Mouse (Mus musculus) testis, postnatal 10 days (tissue): ENCODE measurements around the gene Trim46.
A peak's percentile ranks its signal among the peaks of the same experiment; 100 is the strongest.

Experiments
- DNase-seq: peaks from one replicate; pipeline ENCODE4 v3.0.0; 2021; ENCODE audit warnings: low spot score

Gene Trim46

DNA sequence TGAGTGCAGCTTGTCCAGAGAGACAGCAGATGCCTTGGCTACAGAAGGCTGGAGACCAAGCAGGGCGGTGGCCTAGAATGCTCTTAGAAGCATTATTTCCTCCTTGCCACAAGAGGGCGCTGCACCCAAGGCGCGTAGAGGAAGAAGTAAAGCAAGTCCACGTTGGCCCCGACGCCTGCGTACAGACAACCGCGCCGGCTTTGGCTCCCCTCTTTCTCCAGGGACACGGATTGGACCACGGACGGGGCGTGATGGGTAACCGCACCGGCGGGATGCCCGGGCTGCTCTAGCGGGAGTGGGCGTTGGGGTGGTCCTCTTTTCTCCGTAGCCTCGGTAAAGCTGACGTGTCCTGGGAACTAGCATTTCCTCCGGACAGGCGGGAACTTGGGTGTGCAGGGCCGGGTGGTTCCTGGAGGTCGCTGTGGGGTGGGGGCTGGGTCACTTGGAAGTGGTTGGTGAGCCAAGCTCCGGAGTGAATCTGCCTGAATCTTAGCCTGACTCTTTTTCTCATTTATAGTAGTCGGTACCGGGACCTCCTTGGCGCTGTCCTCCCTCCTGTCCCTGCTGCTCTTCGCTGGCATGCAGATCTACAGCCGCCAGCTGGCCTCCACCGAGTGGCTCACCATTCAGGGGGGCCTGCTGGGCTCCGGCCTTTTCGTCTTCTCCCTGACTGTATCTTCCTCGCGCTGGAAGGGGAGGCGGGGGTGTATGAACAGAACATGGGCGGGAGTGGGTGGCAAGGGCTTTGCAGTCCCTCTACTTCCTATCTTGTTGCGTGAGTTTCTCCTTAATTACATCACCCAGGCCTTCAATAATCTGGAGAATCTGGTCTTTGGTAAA is at the start of gene Trim46:
Gene Trim46 (minus strand): TSS at position 49 of the 840 bp plus-strand sequence.
- peak; percentile 90 for DNase-seq

DNA sequence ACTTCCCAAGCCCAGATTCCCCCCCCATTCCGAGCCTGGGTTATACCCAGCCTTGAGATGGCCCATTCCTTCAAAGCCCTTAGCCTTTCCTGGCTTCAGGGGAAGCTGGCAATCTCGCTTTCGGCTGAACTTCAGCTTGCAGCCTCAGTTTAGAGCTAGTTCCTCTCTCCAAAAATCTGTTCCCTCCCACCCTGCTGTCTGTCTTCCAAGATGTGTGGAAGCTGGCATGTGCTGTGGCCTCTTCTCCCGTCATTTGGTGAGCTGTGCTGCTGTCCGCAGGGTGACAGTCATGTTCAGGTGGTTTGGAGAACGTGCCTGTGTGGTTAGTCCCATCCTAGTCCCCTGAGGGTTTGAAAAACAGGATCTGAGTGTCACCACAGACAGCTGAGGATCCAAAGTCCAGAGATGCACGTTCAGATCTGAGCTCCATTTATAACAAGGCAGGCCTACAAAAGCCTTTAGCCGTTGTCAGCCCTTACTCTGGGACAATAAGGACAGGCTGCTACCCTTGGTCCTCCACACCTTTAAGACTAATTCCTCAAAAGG is 49.6 kb upstream of the Trim46 start:
- DNase-seq = no peak

DNA sequence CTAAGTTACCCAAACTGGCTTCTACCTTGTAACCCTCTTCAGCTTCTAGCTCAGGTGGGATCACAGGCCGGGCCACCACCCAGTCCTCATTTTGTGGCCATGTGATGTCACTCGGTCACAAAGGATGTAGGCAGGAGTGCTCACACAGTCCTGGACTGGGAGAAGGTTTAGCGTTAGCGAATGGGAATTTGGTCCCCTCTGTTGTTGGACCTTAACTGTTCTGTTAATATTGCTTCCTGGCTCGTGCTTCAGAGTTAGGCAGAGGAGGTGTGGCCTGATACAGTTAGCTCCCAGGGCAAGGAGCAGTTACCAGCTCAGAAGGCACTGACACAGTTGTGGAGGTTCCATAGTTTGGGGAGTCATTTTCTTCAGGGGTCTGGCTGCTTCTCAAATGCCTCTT is 48.1 kb upstream of the Trim46 start:
- no peak for DNase-seq

DNA sequence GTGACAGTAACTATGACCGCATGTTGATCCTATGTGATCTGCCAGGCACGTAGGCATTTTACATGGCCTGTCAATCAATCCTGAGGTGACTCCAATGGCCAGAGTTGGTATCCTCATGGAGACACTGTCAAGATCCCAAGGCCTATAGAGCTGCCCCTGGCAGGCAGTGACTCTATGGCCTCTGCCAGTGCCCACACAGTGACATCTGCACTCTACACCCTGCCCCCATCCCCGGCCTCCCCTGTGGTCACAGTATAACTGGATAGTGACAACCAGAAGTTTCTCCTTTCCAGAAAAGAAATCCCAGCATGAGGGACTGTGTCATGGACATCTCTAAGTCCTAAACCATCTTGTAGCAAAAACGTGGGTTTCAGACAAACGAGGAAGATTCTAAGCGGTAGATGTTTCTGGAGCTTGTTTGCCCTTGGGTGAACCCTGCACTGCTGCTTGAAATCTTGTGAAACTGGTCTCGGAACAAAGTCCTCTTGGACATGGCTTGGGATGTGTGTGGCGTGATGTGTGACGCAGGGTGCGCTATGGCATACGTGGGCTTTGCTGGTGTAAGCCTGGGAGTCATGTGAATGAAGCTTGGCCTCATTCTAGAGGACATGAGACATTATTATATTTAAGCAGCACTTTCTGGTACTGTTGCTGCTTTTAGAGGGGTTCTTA is 47.3 kb upstream of the Trim46 start:
- DNase-seq = no peak

DNA sequence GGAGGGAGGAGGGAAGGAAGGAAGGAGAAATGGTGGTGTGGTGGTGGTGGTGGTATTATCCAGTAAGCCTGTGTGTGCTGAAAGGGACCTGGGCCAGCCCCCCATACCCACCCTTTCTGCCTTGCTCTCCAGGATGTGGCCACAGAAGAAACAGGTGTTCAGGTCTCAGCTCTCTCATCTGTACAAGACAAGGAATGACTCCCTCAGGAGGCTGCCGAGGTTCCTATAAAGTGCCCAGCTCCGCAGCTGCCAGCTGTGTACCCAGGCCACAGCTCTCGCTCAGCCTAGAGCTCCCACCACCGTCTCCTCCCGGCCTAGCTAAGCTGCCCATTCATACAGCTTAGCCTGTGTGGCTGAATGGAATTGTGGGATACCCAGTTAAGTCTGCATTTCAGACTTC is 46.2 kb upstream of the Trim46 start:
- no peak for DNase-seq

DNA sequence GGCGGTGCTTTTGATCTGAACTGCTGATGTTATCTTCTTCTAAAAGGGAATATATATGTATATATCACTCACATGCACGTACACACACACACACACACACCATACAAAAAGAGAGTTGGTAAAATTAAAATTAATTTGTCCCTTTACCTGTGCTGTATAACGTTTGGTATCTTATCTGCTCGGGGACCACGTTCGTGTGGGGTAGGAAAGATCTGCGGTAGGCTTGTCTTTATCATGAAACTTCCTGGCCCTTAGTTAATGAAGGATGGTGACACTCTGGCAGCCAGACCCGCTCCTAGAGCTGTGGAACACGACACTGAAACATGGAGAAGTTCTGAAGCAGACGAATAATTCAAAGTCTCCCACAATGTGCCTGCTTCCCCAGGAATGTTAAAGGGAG is 45.8 kb upstream of the Trim46 start:
- no peak for DNase-seq

DNA sequence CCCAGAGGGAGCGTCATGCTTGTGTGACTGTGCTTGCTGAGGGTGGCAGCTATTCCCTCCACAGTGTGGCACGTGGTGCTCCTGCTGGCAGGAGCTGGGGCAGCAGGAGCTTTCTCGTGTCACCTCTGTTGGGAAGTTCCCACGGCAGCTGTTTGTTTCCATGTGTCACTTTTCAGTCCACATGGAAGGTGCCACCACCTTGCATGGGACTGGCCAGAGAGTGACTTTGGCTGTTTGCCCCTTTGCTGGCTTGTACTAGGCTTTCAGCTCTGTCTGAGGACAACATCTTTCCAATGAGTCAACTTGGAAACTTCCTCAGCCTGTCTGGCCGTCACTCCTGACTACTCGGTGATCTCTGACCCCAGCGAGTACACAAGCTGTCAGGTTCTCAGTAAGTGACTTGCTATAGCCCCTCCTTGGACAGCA is 42.4 kb upstream of the Trim46 start:
- DNase-seq = no peak

DNA sequence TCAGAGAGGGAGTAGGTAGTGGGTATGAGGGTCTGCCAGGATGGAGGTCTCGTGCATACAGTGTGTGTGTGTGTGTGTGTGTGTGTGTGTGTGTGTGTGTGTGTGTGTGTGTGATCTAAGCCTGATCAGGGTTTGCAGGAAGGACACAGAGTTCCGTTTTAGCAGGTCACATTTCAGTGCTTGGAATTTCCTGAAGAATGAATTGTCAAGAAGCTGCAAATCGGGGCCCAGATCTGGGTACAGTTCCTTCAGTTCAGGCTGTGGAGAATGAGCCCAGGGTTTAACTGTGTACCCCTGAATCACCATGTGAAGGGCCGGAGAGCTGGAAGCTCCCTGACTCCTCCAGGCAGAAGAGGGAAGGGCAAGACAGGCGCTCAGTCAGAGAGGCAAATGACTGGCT is 41.2 kb upstream of the Trim46 start:
- no peak for DNase-seq

DNA sequence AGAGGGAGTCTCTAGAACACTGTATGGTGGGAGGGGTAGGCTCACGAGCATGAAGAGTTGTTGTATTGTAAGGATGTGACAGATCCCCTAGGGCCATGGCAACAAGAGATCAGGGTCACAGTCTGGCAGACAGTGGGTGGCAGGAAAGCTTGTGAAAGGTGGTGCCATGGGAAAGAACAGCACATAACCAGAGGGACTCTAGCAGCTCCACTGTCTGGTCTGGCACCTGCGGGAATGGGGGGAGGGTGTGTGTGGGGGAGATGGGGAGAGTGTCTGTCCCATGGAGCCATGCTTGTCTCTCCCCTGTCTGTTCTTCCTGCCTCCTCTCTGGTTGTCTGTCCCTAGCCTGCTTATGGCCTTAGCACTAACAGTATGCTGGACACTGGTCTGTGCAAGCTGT is 39.4 kb upstream of the Trim46 start:
- no peak for DNase-seq

DNA sequence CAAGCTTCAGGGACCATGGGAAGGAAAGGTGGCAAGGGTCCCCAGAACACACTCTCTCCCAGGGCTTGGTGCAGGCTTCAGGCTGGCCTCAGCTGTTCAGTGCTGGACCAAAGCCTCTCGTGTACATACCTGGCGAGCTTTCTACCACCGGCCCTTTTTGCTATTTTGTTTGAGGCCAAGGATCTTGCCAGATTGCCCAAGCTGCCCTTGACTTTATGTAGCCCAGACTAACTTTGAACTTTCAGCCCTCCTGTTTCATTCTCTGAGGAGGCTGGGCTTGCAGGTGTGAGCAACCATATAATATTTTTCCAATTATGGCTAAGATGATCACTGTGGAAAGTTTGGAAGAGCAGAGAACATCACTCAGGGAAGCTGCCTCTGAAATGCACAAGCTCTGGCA is 38.2 kb upstream of the Trim46 start:
- DNase-seq = no peak

DNA sequence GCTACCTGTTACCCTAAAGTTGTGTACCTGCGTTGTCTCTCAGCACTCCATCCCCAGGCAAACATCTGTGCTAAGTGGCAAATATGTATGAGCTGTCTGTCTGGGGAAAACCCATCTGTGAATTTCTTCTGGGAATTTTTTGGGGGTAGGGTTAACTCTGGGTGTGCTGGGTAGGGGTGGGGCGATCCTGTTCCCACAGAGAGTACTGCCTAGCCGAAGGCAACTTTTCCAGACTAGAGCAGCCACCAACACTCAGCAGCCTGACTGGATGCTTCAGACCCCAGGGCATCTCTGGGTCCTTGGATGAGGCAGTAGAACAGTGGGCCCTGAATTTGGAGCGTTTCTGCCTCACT is 36.2 kb upstream of the Trim46 start:
- DNase-seq = no peak

DNA sequence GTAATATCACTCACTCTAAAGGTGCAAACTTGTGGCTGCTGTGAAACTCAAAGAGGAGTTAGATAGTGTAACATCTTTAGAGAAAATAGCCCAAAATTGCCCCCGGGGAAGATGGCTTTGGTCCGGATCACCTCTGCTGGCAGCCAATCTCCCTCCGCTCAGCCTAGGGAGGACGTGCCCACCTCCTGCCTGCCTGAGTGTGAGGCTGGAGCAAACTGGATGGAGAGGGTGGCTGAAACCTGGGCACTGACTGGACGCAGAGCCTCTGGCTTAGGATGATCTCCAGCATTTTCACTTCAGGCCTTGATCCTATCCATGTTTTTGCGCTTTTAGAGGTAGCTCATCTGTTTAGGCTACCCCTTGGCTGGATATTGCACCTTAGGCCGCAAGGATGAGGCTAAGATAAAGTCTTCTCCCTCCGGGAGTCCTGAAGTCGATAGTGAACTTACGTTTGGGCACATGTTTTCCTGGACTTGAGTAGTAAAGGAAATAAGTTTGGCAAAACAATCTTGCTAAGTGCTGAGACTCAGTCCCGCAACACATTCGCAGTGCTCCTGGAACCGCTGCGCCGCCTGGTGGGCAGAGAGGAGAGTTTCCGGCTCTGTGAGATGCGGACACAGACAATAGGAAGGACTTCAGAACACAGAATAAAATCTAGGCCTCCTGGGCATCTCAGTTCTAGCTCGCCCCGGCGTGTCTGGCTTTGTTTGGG is 35.6 kb upstream of the Trim46 start:
- DNase-seq = peak; percentile 92

DNA sequence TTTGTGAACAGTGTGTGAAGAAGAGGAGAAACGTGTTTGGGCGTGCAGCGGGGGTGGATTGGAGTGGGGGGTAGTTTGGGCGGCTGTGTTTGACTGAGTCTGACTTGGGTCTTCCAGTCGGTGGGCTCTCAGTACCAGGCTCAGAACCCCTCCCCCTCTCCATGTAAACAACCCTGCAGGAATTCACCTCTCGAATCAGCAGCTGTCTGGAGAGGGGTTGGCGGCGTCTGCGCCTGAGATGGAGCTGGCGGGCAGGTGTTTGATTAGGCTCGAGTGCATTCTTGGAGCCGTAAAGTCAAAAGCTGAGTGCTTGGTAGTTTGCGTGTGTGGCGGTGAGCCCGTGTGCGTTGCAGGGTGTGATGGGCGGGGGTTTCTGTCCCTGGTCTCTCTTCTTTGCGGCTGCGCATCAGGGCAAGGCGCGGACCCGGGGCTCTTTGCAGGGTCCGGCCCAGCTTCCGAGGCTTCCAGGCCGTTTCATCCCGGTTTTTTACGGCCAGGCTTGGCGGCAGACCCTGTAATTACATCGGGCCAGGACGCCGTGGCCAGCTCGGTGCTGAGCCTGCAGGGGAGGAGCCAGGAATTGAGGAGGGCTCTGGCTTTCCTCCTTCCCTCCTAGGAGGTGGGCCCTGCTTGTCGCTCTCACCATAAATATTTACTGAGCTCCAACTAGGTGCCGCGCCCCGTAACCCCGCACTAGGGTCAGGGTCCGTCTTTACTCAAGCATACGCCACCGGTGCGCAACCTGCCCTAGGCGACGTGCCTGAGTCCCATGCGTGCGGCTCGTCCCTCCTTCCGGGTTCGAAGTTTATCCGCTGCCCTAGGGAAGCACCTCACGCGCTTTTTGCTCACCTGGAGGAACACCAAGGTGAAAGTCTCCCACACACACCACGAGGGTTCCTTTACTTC is 34.8 kb upstream of the Trim46 start, which contains the start of gene Efna1:
Gene Efna1 (minus strand): TSS at position 537 of the 906 bp plus-strand sequence.
- DNase-seq = peak; percentile 71

DNA sequence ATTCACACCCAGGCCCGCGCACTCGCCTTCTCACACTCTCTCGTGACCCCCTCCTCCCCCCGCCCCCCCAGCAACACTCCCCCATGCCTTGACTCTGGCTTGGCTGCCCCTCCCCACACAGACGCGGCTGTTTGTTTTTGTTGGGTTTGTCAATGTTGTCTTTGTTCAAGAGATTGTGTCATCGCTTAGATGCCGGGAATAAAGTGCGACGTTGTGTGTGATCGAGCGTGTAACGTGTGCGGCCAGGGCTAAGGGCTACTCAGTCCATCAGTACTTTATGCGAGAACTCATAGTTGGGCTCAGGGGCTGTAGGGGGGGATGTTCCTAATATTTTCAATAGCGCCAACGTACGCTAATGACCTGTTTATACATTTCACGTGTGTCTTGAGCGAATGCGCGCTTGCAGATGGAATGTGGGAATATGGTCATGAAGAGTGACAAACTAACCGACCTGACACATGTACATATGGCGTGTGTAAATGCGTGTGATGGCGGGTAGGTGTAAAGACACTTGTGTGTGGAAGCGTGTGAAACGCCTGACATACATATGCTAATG is 34.0 kb upstream of the Trim46 start:
- DNase-seq = no peak

DNA sequence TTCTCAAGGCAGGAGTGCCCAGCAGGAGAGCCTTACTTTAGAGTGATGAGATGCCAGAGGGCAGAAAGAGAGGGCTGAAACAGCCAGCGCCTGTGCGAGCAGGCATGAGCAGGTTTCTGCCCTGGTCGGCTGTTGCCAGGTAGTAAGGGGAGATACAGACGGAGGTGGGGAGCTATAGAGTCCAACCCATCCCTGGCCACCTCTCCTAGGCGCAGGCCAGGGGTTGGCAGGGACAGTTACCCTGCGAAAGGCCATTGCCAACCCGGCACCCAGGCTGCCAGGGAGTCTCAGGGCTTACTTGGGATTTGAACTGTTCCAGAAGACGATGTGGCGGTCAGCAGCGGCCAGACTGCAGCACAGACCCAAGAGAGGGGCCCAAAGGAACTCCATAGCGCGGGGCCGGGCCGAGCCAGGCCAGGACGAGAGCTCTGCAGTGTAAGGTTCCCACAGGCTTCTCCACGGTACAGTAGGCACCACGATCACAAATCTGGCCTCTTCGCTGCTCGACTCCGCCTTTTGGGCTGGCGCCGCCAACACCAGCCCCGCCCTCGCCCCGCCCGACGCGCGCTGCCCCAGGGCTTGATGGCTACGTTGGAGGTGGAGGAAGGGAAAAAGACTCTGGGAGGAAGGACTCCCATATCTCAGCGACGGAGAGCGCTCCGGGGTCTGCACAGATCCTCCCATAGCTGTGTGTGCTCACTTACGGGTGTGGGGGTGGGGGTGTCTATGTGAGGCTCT is 33.2 kb upstream of the Trim46 start:
- peak; percentile 85 for DNase-seq

DNA sequence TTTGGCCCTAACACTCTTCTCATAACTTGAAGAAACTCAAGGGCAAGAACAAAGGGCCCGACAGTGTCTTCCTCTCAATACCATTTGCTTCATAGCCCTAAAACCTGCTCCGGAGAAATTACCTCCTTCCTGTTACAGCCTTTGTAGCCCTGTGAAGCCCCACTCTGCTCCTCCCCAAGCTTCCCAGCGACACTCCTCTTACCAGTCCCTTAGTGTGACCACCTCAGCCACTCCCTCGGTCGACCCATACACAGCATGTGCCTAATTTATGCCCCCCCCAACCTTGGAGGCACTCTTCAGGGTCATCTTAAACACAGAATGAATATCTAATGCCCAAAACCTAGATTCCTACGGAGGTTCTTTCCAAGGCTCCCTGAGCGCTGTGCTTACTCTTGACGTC is 32.5 kb upstream of the Trim46 start:
- no peak for DNase-seq

DNA sequence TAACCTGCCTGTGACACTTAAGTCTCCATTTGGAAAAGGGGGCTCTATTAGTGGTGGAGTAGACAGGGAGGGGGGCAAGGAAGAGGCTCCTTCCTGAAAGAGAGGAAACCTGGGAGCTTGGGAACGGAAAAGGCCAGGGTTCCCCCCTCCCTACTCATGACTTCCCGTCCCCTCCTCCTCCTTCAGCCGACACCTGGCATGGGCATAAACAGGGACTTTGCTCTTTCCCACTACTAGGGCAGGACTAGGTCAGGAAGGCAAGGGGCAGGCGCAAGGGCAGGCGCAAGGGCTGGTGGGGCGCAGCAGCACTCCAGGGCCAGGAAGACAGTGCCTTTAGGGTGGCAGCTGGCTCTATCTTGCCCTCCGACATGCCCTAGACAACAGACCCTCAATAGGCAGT is 32.0 kb upstream of the Trim46 start:
- no peak for DNase-seq

DNA sequence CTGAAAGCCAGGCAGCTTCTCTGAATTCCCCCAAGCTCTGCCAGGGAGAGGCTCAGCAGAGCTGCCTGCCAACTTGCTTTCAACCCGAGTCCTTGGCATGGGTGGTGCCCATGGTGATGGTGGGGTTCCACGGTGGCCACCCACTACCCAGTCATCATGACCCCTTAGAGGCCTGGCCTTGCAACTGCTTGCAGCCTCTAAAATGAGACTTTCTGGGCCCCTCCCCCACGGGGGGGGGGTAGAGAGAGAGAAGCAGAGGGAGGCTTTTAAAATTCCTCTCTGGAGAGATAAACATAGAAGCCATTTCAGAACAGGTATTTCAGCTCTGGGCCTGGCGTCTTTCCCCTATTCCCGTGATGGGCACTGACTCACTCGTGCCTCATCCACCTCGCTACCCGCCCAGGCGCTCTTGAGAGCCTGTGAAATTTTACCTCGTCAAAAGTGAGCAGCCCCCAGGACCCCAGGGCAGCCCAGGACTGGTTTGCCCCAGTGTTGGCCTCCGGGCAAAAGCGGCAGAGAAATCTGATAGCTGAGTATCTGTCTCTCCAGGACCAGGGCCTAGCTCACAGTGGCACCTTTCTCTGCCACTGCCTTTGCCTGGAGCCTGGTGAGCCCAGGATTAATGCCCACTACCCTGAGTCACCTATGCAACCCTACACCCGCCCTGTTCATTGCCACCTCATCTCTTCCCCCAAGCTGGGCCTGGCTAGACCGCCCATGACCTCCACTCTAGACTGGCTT is 31.3 kb upstream of the Trim46 start:
- no peak for DNase-seq

DNA sequence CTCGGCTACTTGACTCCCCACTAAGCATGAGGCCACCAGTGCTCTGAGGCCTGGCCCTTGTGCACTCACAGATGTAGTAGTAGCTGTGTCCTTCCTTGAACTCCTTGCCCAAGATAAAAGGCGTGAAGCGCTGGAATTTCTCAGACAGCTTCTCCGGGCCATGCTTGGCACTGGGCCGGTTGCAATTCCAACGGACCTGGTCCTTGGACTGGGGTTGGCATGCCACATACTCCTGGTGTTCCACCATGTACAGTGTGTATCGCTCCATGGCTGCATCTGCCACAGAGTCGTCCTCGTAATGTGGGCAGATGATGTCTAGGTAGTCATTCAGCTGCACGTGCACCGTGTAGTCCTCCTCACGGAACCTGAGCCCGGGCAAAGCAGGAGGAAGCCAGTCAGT is 30.0 kb upstream of the Trim46 start:
- DNase-seq = no peak

DNA sequence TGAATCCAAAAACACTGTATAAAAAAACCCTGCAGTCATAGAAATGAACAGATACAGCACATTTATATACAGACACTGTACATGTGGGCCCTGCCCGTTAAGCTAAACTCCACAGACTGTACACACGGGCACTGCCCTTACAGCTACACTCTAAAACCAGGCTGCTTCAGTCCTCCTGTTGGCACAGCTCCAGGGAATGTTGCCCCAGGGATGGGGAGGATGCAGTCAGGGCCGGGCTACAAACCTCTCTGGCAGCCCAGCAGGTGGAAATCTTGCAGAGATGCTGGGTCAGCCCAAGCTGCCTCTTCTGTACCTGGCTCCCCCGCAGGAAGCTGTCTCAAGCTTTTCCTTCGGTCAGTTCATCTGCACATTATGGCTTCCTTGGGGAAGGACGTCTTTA is 25.7 kb upstream of the Trim46 start:
- peak; percentile 55 for DNase-seq
